Mouse (Mus musculus) embryonic facial prominence, embryonic 11.5 days (tissue): ENCODE results near the gene Pgap2. TPM values are rescaled to one million over a fixed set of nuclear protein-coding genes. Genes with fewer than 3 reads are reported as not detected.
"Not testable (repeated sequence)": the region's sequence is repeated elsewhere in the genome, so short reads cannot be mapped to it uniquely, and the experiment has no call there.

Source experiments
- ATAC-seq: fragments of 200-750 bp; cut with Nextera tagmentation; replicated peaks from 2 replicates; pipeline ENCODE4 v1.8.0; 2017; ENCODE audit warnings: low read depth; ENCODE audit not compliant: insufficient number of reproducible peaks, low FRiP score, low TSS enrichment
- DNase-seq: peaks from one replicate; pipeline ENCODE4 v3.0.0-alpha.2; 2015; ENCODE audit warnings: low spot score
- H3K27ac ChIP-seq: fragments of 300-500 bp; sonication (generic); replicated peaks from 2 replicates; pipeline ENCODE4 v1.5.1; 2014; ENCODE audit warnings: mild to moderate bottlenecking, low read depth, low read length, control low read depth
- H3K27me3 ChIP-seq: fragments of 300-500 bp; sonication (generic); 2 replicates; pipeline ENCODE4 v1.6.1; 2014; ENCODE audit warnings: mild to moderate bottlenecking, low read length, moderate library complexity, mixed read lengths; ENCODE audit not compliant: control insufficient read depth, insufficient read depth
- H3K36me3 ChIP-seq: fragments of 300-500 bp; sonication (generic); replicated peaks from 2 replicates; pipeline ENCODE4 v1.6.1; 2014; ENCODE audit warnings: low read depth, mild to moderate bottlenecking, low read length, moderate library complexity, mixed read lengths; ENCODE audit not compliant: control insufficient read depth, insufficient read depth
- H3K4me1 ChIP-seq: fragments of 300-500 bp; sonication (generic); 2 replicates; pipeline ENCODE4 v1.6.1; 2014; ENCODE audit warnings: low read length, mixed read lengths; ENCODE audit not compliant: control insufficient read depth, insufficient read depth
- H3K4me2 ChIP-seq: fragments of 300-500 bp; sonication (generic); 2 replicates; pipeline ENCODE4 v1.6.1; 2014; ENCODE audit warnings: low read depth, mild to moderate bottlenecking, control low read depth, low read length, moderate library complexity
- H3K4me3 ChIP-seq: fragments of 300-500 bp; sonication (generic); 2 replicates; pipeline ENCODE4 v1.5.1; 2014; ENCODE audit warnings: low read depth, low read length, control low read depth
- H3K9ac ChIP-seq: fragments of 300-500 bp; sonication (generic); replicated peaks from 2 replicates; pipeline ENCODE4 v1.6.1; 2014; ENCODE audit warnings: mild to moderate bottlenecking, control low read depth, low read length
- H3K9me3 ChIP-seq: fragments of 300-500 bp; sonication (generic); replicated peaks from 2 replicates; pipeline ENCODE4 v1.6.1; 2016; ENCODE audit warnings: mild to moderate bottlenecking, low read length, inconsistent platforms, mixed read lengths; ENCODE audit not compliant: control insufficient read depth
- WGBS: fragments of 180-500 bp; shearing (Covaris S2); extraction: QIAGEN DNeasy Blood & Tissue Kit; methylation state at CpG from one replicate; pipeline ENCODE4 v1.1.7; 2014; 5-methylcytosine and 5-hydroxymethylcytosine counted together
- polyA plus RNA-seq: library from polyadenylated mRNA; unstranded; fragments of >200 nt; fragmentation: Nextera tagmentation; extraction: Ambion mirVana; gene quantifications from 2 replicates; pipeline ENCODE4 v1.2.1, GENCODE M21; 2014

Pgap2 gene
- polyA plus RNA-seq, 1 experiment from 2014 or later: 70.1 TPM

DNA sequence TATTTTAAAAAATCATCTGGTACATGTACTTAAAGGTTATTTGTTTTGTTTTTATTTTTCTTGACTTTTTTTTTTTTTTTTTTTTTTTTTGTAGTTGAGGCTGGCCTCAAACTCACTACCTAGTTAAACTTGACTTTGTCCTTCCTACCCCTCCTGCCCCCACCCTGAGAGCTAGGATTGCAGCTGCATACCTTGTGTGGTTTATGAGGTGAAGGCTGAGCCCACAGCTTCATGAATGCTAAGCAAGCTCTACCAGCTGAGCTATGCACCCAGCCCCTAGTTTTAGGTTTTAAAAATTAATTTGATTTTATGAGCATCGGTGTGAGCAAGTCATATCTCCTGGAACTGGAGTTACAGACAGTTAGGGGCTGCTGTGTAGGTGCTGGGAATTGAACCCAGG lies 50.5 kb downstream of the Pgap2 start:
- DNase-seq (no peak), ATAC-seq (no peak)
- 93% methylated on average over 1 of the region's 1 CpGs for WGBS
- Histone ChIP-seq H3K27ac (no peak overlapping the region), H3K4me2 (no peak overlapping the region), H3K4me1 (no peaks in the 10 kb centered on the region), H3K36me3 (no peaks in the 10 kb centered on the region), H3K4me3 (no peak overlapping the region), H3K9me3 (no peaks in the 10 kb centered on the region), H3K27me3 (no peaks in the 10 kb centered on the region), H3K9ac (no peak overlapping the region)

DNA sequence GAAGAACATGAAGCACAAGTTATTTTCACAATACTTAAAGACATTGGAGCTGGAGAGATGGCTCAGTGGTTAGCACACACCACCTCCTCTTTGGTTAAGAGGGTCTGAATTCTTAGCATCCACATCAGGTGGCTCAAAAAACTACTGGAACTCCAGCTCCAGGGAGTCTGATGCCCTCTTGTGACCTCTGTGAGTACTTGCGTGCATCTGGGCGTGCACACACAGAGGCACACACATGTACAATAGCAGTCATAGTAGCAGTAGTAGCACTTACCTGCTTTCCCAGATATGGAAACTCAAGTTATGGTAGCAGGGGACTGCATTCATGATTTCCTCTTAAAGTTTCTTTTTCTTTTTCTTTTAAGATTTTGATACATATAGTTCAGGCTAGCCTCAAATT lies 53.0 kb downstream of the Pgap2 start:
- no peak overlapping the region for H3K4me2 ChIP-seq

DNA sequence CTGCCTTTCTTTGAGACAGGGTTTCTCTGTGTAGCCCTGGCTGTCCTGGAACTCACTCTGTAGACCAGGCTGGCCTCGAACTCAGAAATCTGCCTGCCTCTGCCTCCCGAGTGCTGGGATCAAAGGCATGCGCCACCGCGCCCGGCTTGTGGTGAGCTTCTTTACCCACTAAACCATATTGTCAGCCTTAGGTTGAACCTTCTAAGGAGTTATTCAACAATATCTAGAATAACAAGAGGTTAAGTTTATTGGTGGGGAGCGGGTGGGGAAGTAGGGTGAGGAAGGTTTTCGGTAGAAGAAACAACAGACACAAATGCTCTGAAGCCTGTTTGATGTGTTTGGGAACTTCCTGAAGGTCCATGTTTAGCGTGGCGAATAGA lies 56.0 kb downstream of the Pgap2 start:
- H3K4me2 ChIP-seq, H3K9me3 ChIP-seq, H3K4me3 ChIP-seq, H3K27ac ChIP-seq, DNase-seq, H3K9ac ChIP-seq, ATAC-seq, H3K36me3 ChIP-seq, H3K4me1 ChIP-seq, H3K27me3 ChIP-seq: not testable (repeated sequence)
- WGBS: 91% methylated on average over 10 of the region's 10 CpGs

More for the DNA sequence above, 53.0 kb downstream of the Pgap2 start:
- Histone ChIP-seq H3K9me3 (no peaks in the 10 kb centered on the region), H3K27ac (no peak overlapping the region), H3K4me1 (no peaks in the 10 kb centered on the region; the same call in 1 of the 2 replicates), H3K36me3 (no peaks in the 10 kb centered on the region), H3K9ac (no peak overlapping the region), H3K4me3 (no peak overlapping the region), H3K27me3 (no peaks in the 10 kb centered on the region; the same call in 1 of the 2 replicates)
- DNase-seq (no peak), ATAC-seq (no peak)
- 82% methylated on average over 2 of the region's 2 CpGs for WGBS

DNA sequence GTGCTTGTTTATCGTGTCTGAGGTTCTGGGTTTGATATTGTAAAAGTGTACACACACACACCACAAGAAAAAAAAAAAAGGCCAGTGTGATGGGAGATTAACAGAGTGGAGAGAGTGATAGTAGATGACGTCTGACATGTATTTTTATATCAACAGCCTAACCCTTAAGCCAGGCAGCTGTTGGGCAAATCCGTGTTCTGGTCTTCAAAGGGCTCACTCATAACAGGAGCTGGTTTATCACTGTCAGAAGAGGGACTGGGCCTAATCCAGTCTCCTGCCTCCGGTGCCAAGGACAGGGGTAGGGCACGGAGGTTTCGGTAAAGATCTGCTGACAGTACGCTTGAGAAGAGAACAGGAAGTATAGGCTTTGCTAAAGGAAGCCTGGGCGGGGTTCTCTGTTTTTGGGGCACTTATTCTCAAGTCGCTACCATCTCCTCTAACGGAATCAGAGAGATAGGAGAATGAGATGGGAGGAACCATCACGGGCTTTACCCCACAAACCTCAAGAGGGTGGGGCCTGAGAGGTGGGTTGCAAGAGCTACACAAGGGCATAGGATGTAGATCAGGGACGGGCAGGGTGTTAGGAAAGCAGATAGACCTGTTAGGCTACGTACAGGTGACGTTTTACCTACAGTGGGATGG lies 56.5 kb downstream of the Pgap2 start:
- Histone ChIP-seq H3K27me3 (no peaks in the 10 kb centered on the region; the same call in 1 of the 2 replicates), H3K9me3 (no peaks in the 10 kb centered on the region), H3K27ac (no peak overlapping the region), H3K4me3 (no peak overlapping the region), H3K4me2 (no peak overlapping the region), H3K4me1 (no peaks in the 10 kb centered on the region; the same call in 1 of the 2 replicates), H3K36me3 (no peaks in the 10 kb centered on the region), H3K9ac (no peak overlapping the region)
- WGBS: 51% methylated on average over 14 of the region's 14 CpGs
- ATAC-seq (peak; percentile 35), DNase-seq (no peak)

DNA sequence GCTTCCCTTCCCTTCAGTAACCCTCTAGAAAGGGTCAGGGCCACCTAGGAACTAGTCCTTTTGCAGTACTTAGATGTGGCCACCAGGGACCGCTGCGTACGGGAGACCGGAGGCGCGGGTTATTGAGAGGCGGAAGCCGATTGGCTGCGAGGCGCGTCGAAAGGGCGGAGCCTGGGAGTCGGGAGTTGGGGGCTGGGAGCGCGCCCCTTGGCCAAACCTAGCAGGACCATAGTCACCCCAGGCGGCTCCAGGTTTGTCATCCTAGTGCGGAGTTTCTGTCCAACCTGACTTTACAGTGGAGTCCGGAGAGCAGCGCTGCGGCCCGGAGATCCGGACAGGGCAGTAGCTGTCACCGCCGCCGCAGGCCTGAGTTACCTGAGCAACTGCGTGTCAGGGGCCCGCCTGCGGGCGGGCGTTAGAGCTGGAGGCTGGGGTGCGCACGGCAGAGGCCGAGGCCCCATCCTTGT lies 57.1 kb downstream of the Pgap2 start:
- Histone ChIP-seq H3K4me2 (peak overlapping the region; percentile 96), H3K9ac (peak overlapping the region; percentile 74), H3K27me3 (no peaks in the 10 kb centered on the region; the same call in 1 of the 2 replicates), H3K36me3 (no peaks in the 10 kb centered on the region), H3K27ac (no peak overlapping the region), H3K9me3 (no peaks in the 10 kb centered on the region), H3K4me1 (no peaks in the 10 kb centered on the region; the same call in 1 of the 2 replicates), H3K4me3 (peak overlapping the region; percentile 78)
- under 1% methylated on average over 34 of the region's 34 CpGs for WGBS
- DNase-seq (peak; percentile 97), ATAC-seq (peak; percentile 88)

DNA sequence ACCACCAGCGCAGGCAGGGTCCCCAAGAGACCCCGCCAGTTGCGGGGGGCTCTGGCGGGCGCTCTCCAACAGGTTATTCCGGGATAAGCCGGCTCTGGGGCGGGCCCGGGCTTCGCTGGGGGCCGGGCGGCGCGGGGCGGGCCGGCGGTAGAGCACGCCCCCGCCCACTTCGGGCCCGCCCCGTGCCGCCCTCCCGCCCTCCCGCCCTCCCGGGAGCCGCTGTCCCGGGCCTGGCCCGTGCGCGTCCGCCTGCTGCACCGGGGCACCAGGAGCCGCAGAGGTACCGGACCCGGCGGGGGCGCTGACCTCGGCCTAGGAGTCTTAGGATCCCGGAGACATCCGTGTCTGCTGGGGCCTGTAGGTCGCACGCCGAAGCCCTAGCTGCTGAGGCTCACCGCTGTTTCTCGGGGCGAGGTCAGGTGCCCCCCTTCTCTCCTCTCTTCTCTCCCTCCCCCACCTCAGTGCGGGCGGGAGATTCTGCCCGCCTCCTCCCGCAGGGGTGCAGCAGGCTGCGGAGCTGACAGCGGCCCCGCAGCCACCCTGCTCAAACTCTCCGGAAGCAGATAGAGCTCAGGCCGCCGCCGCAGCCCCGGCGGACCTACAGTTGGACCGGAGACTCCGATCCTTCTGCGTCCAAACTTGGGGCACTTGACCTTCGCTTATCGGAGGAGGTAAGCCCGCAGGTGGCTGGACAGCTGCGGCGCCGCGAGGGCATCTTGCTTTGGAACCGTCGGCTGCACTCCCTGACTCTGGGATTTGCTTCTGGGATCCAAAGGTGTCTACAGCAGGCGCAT lies 57.8 kb downstream of the Pgap2 start, which contains the start of gene Stim1:
TSS of gene Stim1 (plus strand) at position 206 of the 794 bp plus-strand sequence.
- no peak within 1 kb of the TSS for H3K27ac ChIP-seq
- WGBS: under 1% methylated on average over 52 of the region's 73 CpGs
- peak; percentile 87 for ATAC-seq
- H3K4me1 ChIP-seq: no peaks in the 10 kb centered on the region; the same call in 1 of the 2 replicates
- peak within 1 kb of the TSS; percentile 74 for H3K9ac ChIP-seq
- H3K4me3 ChIP-seq: peak within 1 kb of the TSS; percentile 78
- H3K36me3 ChIP-seq: no peaks in the 10 kb centered on the region
- H3K27me3 ChIP-seq: no peaks in the 10 kb centered on the region; the same call in 1 of the 2 replicates
- peak within 1 kb of the TSS; percentile 96 for H3K4me2 ChIP-seq
- no peaks in the 10 kb centered on the region for H3K9me3 ChIP-seq
- peak; percentile 66 for DNase-seq

DNA sequence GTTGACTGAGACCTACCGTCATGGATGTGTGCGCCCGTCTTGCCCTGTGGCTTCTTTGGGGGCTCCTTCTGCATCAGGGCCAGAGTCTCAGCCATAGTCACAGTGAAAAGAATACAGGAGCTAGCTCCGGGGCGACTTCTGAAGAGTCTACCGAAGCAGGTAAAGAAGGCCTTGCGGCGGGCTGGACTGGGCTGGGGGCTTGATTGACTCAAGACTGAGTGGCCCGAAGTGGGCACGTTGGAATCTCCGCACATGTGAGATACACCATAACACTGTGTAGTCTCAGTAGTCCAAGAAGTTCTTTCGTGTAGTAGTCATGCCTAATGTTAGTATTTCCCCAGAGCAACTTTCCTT lies 58.4 kb downstream of the Pgap2 start:
- H3K4me3 ChIP-seq: peak overlapping the region; percentile 78
- H3K4me1 ChIP-seq: no peaks in the 10 kb centered on the region; the same call in 1 of the 2 replicates
- 5% methylated on average over 12 of the region's 12 CpGs for WGBS
- H3K36me3 ChIP-seq: no peaks in the 10 kb centered on the region
- no peak for ATAC-seq
- H3K4me2 ChIP-seq: peak overlapping the region; percentile 96
- H3K9ac ChIP-seq: peak overlapping the region; percentile 74
- no peak for DNase-seq
- H3K9me3 ChIP-seq: no peaks in the 10 kb centered on the region
- no peaks in the 10 kb centered on the region; the same call in 1 of the 2 replicates for H3K27me3 ChIP-seq
- no peak overlapping the region for H3K27ac ChIP-seq
